Mouse (Mus musculus) urinary bladder, adult 18-20 months (tissue): ENCODE data around the gene Megf11.
"Not testable (repeated sequence)": the region's sequence is repeated elsewhere in the genome, so short reads cannot be mapped to it uniquely, and the experiment has no call there.

Source experiments
- DNase-seq, 2 experiments: peaks; one replicate each; pipeline ENCODE4 v3.0.0; 2022; ENCODE audit warnings: low spot score in 2 of 2, mixed read lengths in 2 of 2

The Megf11 gene

GRCm38 (mm10) chr9:64697006-64697405, 311.6 kb downstream of the Megf11 start:
- no peak for DNase-seq

GRCm38 (mm10) chr9:64697677-64698076, 312.3 kb downstream of the Megf11 start:
- DNase-seq, result no peak

DNA sequence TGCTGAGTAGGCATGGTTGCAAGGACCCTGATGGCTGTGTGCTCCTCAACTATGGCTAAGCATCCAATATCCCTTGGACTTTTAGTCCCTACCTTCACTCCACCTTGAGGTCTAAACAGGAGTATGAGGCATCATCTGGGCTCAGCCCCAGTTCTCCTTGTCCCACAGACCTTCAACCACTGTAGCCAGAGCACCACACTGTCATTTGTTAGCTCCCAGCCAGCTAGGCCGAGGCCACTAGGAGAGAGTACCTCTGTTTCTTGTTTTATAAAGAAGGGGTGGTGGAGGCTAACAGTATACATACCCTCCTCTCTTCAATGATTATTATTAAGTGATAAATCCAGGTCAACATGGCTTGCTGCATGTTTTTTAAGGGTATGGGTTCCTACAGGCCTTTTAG, 313.2 kb downstream of the Megf11 start:
- DNase-seq, result no peak

GRCm38 (mm10) chr9:64700451-64701311, 315.3 kb downstream of the Megf11 start:
- no peak for DNase-seq

- DNase-seq, result no peak
Measured at GRCm38 (mm10) chr9:64701651-64702050, 316.2 kb downstream of the Megf11 start.

GRCm38 (mm10) chr9:64702391-64702790, 317.0 kb downstream of the Megf11 start:
- DNase-seq, result no peak

DNA sequence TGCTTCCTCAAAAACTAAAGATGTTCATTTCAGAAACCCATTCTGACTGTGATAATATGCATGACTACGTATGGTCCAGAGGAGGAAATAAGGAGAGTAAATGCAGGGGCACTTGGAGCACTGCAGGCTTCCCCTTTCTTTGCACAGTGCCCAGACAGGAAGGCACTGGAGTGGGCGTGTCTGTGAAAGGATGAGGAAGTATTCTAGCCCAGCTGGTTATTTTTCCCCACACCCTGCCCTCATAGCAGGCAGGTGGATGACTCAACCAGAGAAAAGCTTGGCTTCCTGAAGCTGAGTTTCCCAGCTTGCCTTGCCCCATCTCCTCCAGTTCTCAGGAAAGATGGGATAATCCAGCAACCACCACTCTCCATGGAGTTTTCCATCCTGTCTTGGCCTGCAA, 317.5 kb downstream of the Megf11 start:
- peak in 1 of 2 experiments; percentile 48 for DNase-seq

DNA sequence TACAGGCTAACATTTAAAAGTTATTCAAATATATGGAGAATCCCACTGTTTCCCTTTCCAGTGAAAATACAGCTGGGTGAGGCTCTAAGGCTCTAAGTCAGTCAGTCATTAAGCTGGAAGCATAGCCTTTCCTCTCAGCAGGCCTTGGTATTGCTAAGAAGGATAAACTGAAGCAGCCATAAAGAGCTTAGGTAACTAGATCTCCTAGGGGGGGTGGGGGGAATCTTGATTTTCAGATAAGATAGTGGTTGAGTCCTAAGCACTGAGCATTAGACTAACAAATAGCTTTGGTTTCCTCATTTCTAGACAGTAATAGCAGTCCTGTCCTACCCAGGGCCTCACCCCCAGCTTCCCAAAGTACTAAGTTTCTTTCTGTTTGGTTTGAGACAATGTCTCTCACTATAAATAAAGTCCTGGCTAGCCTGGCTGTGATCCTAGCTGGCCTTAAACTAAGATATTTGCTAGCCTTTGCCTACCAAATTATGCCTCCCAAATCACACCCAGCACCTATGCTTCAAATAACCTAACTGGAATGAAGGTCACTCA, 318.1 kb downstream of the Megf11 start:
- no peak for DNase-seq

DNA sequence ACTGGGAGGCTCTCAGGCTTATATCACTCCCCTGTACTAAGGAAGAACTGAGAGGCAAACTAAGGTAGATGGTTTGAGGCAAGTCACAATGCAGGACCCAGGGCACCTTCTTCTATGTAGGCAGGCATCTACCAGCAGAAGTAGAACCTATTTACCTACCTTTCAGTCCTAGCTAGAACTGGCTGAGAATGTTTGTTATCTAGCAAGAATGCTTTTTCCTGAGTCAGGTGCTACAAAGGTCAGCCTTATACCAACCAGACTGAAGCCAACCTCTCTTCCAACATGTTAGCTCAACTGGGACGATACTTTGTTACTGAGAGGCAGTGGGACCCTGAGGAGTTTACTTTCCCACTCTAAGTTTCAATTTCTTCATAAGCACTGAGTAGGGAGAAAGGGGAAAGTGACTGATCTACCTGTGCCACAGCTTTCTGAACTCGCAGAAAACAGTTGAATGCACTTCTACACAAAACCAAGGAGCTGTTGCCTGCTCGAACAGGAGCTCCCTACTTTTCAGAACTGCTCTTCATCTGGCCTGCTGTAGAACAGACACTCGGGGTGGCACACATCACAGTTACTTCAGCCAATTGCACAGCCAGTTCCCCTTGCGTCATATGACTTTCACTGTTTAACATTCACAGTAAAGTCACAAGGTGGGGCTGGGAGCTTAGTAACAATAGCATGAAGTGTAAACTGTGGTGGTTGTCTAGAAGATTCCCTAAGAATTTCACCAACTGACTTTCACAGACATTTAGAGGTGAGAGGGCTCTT, 318.8 kb downstream of the Megf11 start:
- DNase-seq, result no peak

DNA sequence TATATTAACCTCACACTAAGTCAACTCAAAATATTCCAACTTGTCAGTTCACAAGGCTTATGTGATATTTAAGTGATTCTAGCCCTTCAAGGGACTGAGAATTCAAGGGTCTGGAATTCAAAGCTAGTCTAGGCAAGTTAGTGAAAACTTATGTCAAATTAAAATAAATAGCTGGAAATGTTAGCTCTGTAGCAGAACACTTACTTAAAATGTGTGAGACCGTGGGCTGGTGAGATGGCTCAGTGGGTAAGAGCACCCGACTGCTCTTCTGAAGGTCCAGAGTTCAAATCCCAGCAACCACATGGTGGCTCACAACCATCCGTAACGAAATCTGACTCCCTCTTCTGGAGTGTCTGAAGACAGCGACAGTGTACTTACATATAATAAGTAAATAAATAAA, 324.9 kb downstream of the Megf11 start:
- DNase-seq, result not testable (repeated sequence)

DNA sequence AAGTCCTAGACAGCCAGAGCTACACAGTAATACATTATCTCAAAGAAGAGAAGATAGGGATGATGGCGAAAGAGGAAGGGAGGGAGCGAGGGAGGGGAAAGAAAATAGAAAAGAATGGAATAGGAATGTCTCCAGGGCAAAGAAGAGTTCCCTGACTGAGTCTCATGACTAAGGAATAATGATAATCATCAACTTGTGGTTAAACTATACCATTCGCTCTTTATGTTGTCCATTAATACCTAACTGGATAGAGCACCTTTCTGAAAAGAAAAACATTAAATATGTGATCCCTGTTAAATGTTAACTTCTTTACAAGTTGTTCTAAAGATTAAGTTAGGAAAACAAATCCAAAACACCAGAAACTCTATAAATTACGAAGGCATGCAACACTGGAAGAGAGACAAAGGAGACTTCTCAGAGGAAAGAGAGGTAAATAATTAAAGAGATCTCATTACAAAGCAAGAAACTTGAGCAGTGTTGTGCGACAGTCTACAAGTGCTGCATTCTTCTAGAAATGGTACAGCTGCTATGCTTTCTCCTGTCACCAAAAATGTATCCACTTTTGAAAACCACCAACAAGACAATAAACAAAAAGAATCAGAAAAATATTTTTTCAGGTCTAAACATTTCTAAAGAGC, 334.2 kb downstream of the Megf11 start:
- DNase-seq, result no peak

- DNase-seq, result no peak
Measured at GRCm38 (mm10) chr9:64726454-64726853, 341.0 kb downstream of the Megf11 start.

DNA sequence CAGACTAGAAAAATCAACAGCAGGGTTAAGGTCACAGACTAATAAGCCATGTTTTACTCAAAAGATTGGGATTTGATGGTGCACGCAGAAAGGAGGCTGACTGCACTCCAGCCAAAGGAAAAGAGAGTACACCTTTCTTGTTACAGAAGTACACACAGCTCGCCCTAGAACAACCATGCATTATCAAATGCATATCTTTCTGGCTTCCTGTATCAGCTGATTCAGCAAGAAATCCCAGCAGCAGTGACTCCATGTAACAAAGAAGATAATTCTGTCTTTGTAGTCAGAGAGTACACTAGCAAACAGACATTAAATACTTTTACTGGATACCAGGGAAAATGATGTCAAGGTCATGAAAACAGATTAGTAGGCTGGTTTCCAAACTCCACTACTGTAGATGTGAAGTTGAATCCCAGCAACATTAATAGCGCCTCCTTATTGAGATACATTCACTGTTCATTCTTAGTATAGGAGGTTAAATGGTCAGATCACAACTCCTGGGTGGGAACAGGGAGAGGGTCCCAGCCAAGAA, 345.7 kb downstream of the Megf11 start:
- DNase-seq, result no peak

- no peak for DNase-seq
Measured at GRCm38 (mm10) chr9:64734166-64734565, 348.7 kb downstream of the Megf11 start.

GRCm38 (mm10) chr9:64734992-64735391, 349.6 kb downstream of the Megf11 start:
- DNase-seq, result not testable (repeated sequence)

DNA sequence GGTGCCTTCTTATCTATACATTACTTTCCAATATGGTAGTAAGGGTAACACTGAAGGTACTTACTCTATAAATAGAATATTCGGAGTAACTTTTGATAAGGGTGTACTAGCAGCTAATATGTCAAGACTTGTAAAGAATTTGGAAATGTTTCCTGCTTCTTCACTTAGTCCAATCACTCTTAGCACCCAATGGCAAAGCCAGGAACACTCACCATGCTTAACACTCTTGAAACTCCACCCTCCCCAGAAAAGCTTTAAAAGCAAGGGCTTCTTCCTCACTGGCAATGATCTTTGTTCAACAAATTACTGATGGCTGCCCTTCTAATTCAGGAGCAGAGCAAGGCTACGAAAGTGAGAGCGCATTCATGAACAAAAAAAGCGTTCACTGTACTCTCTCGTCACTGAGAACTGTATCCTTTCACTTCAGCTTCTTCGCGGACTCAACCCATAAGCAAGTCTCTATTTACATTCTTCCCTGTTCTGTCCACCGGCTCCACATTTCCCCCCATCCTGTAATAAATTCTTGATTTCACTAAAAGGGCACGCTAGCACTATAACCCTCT, 350.7 kb downstream of the Megf11 start:
- peak in 1 of 2 experiments; percentile 50 for DNase-seq

DNA sequence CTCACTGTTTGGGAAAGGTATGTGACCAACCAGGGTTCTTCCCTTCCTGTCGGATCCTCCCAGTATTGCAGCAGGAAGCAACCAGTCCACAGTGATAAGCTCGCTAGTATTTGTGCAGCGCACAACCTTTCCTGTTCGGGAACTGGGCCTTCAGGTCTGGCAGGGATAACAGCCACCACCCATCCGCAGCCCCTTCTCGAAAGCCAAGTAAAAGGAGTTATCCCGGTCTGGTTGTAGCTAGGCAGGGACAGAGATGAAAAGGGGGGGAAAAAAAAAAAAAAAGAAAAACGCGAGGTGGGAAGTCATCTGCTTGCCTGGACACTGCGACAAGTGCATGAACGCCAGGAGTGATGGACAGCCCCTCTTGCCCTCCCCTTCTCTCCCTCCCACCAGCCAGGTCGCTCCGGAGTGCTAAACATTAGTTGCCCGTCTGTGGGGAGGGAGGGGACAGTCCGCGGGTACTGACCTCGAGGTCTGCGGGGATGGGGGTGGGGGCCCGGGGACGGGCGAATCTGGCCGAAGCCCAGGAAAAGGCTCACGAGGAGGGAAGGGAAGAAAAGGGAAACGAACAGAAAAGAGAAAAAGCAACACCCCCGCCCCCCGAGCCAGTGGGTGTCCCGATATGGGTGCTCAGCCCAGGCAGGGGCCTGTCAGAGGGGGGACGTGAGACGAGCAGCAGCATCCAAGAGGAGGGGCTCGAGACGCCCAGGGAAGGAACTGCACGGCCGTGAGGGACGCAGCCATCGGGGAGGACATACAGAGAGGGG, 351.4 kb downstream of the Megf11 start:
- peak in 1 of 2 experiments; percentile 80 for DNase-seq

DNA sequence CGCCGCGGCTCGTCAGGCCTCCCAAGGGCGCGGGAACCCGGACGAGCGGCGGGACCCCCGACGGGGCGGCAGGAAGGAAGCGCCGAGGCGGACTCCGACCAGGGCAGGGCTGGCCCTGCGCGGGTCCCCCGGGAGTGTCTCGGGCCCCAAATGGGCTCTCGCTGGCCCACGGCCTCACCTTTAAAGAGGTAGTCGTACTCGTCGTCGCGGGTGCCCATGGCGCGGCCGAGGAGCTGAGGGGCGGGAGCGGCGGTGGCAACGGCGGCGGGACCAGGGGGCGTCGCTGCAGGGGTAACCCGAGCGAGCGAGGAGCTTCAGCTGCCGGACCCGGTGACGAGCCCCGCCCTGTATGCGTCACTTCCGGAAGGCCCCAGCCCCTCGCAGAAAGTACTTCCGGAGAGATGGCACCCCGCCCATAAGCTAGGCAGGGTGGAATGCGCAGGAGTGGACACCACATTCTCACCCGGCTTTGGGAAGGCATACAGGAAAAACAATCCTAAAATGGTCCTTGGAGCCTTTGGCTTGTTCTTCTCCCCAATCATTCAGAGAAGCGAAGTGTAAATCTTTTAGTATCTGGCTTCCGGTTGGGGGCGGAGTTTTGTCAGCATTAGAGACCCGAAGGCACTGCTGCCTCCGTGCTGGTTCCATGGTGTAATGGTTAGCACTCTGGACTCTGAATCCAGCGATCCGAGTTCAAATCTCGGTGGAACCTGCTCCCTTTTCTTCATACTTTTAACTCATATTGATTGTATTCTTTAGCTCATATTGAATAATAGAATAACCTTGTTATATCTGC, 352.2 kb downstream of the Megf11 start, which contains the start of gene Rab11a:
TSS of gene Rab11a (minus strand) at position 353 of the 796 bp plus-strand sequence.
- DNase-seq, result peak; percentile 91 to 92

DNA sequence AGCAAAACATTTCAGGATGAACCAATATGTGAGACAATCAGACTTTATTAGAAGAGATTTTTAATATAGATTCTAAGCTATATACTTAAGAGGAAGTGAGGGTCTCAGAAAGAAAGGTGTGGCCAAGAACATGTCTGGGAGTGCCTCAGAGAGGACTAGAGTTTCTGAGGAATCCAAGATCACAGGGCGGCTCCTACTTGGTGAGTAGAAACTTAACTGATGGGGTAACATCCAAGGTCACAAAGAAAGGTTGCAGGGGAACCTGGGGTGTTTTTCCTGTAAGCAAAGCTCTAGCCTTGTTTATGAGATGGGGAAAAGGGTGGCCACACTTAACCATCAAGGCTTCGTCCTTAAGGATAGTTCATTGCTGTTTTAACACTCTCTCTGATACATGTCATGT, 353.6 kb downstream of the Megf11 start:
- no peak for DNase-seq

- DNase-seq, result no peak
Measured at GRCm38 (mm10) chr9:64742453-64742852, 357.0 kb downstream of the Megf11 start.
